Mouse (Mus musculus): ENCODE data around the gene Adamtsl1.

The Adamtsl1 gene

GRCm38 (mm10) chr4:86425581-86425980 is 911.6 kb downstream of the Adamtsl1 start:
- no peak for DNase-seq

GRCm38 (mm10) chr4:86426549-86426948 is 912.6 kb downstream of the Adamtsl1 start:
- no peak for DNase-seq

- no peak for DNase-seq
Measured at GRCm38 (mm10) chr4:86427312-86427711, 913.3 kb downstream of the Adamtsl1 start.

DNA sequence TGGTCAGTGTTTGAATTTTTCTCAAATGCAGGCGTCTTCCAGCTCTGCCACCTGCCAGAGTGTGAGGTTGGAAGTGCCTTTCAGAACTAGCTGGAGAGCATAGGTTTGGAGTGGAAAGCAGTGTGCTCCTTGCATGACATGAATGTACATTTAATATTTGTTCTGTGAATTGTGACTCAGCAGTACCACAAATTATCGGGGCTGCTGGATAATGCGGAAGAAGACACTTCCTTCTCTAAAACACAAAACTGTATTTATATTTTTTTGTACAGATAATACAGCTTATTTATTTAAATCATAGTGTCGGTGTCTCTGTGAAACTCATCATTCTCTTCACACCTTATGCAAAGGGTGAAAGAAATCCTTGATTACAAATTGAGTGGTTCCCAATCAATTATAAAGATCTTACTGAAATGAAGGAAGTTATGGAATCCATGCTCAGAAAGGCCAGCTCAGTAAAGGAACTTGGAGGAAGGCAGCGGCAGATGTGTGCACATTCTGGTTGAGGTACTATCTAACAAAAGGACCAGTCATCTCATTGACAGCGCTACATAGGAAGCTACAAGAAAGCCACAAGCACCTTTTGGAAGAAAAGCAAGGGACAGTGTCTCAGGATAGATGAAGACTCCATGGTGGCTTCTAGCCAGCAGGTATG is 914.2 kb downstream of the Adamtsl1 start:
- DNase-seq: no peak

- no peak for DNase-seq
Measured at GRCm38 (mm10) chr4:86435631-86436030, 921.7 kb downstream of the Adamtsl1 start.

- no peak for DNase-seq
Measured at GRCm38 (mm10) chr4:86436336-86436735, 922.4 kb downstream of the Adamtsl1 start.

DNA sequence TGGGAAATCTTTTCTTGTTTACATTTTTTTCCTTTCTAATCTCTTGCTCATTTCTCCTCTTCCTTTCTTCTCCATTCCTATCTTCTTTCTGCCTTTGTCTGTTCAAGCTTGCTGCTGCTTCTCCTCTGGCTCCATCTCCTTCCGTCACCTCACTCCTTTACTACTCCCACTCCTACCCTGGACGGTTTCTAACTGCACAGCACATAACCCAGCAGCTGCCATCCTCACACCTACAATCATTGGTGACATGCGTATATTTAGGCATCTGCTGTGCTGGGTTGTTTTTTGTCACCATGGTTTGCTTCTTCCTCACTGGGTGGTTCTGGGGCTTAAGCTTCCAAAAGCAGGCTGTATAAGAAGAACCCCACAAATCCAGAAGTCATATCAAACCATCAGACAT is 936.5 kb downstream of the Adamtsl1 start:
- no peak for DNase-seq

DNA sequence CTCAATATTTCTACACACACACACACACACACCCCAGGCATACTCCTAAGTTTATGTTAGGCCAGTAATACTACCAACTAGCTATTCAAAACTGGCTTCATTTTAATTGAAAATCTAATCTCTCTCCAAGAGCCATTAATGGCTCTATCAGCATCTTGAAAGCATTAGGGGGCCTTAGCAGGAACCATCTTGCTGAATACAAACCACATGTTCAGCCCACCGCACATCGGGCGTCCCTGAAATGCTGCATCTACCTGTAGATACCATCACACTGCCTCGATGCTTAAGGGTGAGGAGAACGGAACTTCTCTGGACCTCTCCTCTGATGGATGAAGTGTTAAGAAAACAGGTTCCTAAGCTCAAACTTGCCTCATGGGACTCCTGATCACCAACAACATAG is 950.8 kb downstream of the Adamtsl1 start:
- DNase-seq: no peak
